Mouse (Mus musculus): ENCODE measurements around the gene Kantr. TPM values are rescaled to one million over a fixed set of nuclear protein-coding genes. Genes with fewer than 3 reads are reported as not detected.

The Kantr gene
- polyA plus RNA-seq (2012), result 0.11 and 0.12 TPM in 2 replicates

DNA sequence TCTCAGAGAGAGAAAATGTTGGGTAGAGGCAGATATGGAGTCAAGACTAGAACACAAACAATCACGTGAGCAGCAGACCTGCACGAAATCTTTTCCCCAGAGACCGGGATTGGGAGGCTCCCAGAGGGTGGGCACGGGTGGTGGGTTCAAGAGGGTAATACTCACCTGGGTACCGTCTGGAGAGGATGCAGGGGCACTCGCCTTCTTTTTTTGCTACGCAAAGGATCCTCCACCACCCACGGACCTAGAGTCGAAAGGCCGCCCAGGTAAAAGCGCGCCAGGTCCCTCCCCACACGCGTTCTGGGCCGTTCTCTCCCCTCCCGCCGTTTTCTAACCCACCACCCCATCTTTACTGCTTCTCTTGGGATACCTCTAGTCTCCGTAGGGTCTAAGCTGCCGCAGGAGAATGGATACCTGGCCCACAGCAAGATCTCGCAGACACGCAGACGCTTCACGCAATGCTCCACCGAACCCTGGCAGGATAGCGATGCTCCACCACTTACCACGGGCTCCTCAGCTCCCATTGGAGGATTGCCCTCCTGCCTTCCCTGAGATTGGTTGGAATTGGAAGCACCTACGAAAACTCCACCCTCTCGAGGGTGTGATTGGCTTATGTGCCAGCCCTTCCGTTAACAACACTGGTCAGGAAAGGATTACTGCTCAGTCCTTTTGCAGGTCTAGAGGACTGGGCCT is at the start of gene Kantr:
TSS of gene Kantr (minus strand) at position 500 of the 693 bp plus-strand sequence.

DNA sequence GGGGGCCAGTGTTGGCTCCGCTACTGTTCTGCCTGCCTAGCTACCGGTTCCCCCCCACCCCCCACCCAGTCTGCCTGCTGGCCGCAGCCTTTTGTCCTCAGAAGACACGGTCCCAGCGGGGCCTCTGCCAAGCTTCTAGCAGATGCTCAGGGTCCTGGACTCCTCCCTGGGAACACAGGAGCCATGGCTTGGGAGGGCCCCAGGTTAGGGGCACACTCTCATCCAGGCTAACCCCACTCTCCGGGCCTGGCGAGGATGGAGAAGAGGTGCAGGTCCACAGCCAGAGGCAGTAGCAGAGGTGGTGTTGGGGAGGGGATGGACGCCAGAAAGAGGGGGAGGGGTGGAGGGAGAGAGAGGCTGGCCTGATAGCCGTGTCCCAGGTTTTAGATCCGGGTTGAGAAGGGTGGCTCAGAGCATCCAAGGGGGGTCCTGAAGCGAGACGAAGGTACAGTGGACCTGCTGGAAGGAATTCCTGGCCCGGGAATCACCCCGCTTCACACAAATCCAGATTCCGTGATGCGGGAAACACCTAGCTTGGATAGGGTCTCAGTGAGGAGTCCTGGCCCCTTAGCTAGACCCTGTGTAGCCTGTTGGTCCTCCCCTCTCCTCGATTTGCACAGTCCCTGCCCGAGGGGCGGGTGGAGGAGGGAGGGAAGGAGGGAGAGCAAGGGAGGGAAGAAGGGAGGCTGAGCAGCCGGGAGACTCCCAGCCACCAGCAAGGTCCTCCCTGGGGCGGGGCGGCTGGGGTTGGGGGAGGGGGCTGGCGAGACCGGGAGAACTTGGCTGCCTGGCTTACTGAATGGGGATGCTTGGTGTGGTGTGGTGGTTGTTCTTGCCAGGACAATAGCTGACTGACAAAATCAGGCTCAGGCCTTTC is 41.3 kb upstream of the Kantr start, which contains the start of gene Gpr173:
TSS of gene Gpr173 (minus strand) at position 308 of the 877 bp plus-strand sequence.

DNA sequence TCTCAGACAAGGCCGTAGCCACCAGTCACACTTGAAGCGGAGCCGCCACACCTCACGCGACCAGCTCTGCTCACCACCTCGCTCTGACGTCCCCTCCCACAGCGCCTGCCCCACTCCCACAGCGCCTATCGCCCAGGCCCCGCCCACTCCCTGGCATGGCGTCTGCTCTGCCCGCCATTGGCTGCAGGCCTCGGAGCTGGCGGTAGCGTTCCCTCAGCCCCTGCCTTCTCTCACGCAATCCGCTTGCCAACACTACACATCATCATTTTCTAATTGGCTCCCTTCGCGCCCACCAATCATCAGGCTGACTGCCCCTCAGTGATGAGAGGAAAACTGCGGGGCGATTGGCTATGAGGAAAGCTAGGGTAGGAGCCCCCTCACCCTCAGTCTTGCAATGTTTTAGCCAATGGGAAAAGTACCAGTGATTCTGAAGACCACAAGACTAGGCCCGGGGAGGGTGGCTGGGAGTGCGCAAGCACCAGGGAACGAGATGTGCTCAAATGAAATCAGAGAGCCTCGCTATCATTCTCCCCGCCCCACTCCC is 15.1 kb upstream of the Kantr start, which contains the start of gene Tspyl2:
TSS of gene Tspyl2 (minus strand) at position 68 of the 544 bp plus-strand sequence.

Other genes with a start within 250 kb of the Kantr start
- 19.0 and 21.4 TPM in 2 replicates for gene Iqsec2, start 183.2 kb downstream of the Kantr start, polyA plus RNA-seq (2012)
- gene Kdm5c, start 94.5 kb downstream of the Kantr start, polyA plus RNA-seq (2012), result 60.9 and 86.7 TPM in 2 replicates
- 20.6 and 30.9 TPM in 2 replicates for gene Tspyl2, start 14.9 kb upstream of the Kantr start, polyA plus RNA-seq (2012)
- not detected in 2 replicates for gene Gpr173, start 41.2 kb upstream of the Kantr start, polyA plus RNA-seq (2012)
- gene Cldn34a, start 235.8 kb upstream of the Kantr start, polyA plus RNA-seq (2012), result not detected in 2 replicates